Mouse (Mus musculus) urinary bladder, postnatal 36 days (tissue): ENCODE results near the gene Nr1d2.
"Not testable (repeated sequence)": the region's sequence is repeated elsewhere in the genome, so short reads cannot be mapped to it uniquely, and the experiment has no call there.

Experiments used
- DNase-seq, 2 experiments: peaks; one replicate each; pipeline ENCODE4 v3.0.0; 2022; ENCODE audit warnings: low spot score in 2 of 2, mixed read lengths in 1 of 2

The Nr1d2 gene

DNA sequence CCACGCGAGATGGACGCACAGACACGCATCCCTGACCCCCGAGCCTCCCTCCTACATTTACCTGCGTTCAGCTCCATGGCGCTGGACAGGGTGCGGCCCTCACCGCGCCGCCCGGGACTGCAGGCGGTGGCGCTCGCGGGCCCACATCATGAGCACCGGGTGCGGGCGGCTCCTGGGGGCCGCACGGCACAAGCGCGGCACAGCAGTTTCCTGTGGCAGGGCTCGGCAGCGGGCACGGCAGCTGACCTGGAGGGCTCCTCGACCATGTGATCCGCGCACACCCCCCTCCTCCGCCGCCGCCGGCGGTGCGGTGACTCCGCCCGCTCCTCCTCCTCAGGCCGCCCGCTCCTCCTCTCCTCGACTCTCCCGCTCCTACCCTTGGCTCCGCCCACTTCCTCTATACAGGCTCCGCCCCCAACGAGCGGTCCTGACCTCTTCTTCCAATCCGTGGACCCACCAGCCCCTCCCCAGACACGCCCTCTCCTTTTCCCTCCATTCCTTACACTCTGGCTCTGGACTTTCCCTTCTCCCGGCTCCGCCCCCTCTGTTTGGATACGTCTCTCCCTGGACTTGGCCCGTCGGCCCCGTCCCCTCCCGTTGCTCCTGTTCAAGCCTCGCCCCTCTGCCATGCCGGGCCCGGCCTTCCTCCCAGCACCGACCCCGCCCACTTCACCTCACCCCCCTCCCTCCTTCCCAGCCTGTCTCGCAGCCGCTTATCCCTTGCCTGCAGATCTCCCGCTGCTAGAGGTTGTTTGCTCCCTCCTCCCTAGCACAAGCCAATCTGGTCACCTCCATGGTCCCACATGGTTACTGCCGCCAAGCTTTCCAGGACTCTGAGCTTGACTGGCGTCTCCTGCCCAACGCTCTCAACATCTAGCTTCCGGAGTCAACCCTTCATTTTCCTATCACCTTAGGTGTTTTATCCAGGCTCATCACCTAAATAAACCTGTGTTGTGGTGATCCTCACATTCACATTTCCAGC, at the start of gene Nr1d2:
Gene Nr1d2 (minus strand): TSS at position 378 of the 982 bp plus-strand sequence.
- DNase-seq: peak; percentile 97 to 99

DNA sequence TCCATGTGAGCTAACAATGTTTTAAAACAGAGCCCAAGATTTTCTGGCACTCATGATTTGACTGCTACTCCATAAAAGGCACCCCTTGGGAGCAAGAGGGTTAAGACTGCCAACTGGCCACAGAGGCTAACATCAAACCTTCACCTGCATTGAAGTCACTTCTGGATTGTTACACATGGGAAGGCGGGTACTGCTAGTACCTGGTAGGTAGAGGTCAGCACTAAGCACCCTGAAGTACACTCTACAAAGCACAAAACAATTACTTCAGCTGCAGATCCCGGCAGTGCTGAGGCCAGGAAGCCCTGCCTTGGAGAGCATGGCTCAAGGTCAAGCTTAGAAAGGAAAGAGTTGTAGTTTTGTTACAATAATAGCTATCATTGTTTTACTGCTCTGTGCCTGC, 48.5 kb upstream of the Nr1d2 start:
- DNase-seq: no peak

DNA sequence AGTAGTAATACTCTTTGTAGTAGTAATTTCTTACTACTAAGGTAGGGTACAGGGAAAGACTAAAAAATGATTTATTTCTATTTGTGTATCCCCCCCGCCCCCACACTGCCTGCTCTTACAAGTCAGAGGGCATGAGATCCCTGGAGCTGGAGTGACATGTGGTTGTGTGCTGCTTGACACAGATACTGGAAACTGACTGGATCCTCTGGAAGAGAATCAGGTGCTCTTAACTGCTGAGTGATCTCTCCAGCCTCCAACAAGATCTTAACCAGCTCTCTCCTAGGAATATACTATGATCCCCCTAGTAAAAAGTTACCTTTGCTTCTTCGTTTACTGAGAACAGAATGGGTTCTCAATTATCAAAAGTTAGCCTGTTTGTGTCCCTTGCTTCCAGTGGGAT, 47.5 kb upstream of the Nr1d2 start:
- DNase-seq: no peak

DNA sequence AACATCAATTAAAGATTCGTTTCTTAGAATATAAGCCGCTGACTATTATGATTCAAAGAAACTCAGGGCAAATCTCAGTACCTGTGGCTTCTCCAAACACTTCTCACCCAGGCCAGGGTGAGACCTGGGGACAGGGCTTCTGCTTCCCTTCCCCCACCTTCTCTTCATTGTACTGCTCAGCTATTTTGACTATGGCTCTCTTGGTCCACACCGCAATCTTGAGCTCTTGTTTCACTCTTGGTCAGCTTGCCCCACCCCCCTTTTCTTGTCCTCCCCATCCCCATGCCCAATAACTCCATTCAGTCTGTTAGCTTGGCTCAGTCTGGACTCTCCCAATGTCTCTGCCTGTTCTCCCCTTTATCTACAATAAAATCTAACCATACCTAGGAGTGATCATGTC, 46.5 kb upstream of the Nr1d2 start:
- no peak for DNase-seq

DNA sequence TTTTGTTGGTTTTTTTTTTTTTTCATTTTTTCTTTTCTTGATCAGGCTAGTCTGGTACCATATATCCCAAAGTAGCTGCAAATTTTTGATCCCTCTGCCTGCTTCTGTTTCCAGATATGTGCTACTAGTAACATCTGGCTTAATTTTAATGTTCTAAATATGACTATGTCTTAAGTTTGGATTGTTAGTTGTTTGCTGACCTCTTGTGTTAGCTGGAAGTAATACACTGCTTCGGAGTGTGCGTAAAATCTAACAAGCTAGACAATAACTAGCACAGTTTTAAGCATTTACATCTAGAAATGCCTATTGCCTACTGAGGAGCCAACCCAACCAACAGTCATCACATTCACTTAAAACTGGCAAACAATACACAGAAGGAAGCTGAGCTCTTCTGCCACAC, 45.7 kb upstream of the Nr1d2 start:
- DNase-seq: no peak

DNA sequence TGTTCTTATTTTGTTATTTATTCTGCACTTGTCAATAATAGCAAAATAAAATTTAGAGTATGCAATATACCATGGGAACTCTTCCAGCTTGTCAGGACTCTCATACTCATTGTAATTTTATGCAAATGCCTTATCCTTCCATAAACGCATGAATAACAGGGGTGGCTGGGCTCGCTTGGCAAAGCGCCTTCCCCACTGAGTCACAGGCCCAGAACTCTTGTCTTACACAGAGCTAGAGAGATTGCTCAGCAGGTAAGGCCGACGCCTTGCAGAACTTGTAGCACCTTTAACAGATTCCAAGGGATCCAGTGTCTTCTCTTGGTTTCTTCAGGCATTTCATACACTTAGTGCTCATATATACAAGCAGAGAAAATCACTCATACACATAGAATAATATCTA, 41.4 kb upstream of the Nr1d2 start:
- no peak for DNase-seq

DNA sequence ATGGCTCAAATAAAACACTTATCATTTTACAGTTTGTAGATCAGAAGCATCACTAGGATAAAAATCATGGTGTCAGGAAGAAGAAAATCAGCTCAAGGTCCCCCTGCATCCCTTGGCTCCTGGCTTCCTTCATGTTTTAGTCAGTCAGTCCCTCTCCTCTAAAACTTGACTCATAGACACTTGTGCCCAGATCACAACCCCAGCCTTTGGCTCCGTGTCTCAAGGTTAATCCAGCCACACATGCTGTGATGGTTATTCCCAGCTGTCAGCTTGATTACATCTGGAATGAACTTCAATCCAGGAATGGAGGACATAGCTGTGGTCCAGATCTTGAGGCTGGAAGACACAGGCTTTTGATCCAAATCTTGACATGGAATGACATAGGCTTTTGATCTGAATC, 35.6 kb upstream of the Nr1d2 start:
- DNase-seq: no peak

DNA sequence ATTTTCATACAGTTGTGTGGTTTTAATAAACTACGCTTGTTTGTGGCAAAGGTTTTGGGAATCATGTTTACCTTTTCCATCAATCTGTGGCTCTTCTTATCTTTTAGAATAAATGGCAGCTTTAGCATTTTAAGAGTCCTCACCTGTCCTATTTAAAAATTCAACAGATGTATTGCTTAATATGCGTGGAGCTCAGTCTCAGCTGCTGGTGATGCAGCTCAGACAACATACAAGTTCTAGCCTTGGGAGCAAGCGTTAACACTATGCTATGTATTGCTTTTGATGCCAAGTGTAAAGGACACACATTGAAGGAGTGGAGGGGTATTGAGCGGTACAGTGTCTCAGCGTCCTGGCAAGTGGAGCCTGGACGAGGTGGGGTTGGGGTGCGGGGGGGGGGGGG, 32.7 kb upstream of the Nr1d2 start:
- DNase-seq: no peak

DNA sequence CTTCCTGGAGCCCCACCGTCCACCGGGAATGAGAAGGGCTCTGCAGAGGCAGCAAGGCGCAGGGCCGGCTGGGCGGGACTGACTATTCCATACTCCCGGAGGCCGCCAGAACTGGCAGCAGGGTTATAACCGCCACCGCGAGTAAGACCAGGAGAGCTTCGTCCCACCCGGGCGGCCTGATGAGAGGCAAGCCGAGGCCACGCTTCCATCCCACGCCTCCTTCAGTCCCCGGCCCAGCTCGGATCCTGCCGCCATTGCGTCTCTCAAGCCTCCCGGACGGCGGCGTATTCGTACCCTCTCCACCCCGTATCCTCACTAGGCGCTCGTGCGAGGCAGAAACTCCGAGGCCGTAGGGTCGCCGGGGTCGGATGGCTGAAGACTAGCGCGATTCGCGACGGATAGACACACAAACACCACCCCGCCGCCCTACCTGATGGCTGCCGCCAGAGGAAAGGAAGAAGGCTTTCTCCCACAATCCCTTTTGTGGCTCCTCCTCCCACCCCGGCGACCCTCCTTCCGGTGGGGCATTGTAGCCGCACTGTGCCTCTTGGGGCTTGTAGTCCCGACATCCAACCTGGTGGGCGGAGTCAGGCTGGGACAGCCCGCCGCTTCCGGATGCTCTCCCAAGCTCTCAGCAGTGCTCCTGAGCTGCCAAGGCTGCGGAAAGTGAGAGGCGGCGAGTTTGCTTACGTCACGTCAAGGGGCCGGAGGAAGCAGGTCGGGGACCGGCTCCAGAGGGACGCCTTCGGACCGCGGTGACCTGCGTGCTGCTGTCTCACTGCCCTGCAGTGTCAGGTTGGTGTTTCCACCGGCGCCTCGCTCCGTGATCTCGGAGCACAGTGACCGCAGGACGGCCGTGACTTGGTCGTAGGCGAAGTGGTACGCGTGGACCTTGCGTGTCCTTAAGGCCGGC, 31.9 kb upstream of the Nr1d2 start, which contains the start of the genes Nkiras1 and Rpl15:
Gene Nkiras1 (plus strand): TSS at position 608 of the 913 bp plus-strand sequence.
Gene Rpl15 (minus strand): TSS at position 863 of the 913 bp plus-strand sequence.
- peak; percentile 97 to 99 for DNase-seq

DNA sequence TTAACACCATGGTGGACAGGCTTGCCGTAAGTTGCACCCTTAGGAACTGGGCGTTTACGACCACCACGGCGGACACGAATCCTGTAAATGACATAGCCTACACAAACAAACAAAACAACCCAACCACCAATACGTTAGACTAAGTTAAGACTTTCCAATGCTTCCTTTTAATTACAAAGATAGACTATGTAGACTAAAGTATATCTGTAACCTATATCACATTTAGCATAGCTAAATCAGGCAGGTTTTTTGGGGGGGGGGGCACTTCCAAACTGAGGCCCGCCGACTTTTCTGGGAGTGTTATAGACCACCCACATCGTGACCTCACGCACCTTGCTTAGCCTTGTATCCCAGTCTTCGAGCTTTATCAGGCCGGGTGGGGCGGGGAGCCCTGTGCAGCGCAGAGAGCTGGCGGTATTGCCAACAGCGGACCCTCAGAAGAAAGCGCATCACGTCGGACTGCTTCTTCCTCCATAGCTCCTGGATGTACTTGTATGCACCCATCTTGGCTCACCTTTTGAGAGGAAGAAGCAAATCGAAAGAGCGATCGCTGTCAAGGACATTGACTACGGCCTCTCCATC, 31.1 kb upstream of the Nr1d2 start:
- not testable (repeated sequence) for DNase-seq

DNA sequence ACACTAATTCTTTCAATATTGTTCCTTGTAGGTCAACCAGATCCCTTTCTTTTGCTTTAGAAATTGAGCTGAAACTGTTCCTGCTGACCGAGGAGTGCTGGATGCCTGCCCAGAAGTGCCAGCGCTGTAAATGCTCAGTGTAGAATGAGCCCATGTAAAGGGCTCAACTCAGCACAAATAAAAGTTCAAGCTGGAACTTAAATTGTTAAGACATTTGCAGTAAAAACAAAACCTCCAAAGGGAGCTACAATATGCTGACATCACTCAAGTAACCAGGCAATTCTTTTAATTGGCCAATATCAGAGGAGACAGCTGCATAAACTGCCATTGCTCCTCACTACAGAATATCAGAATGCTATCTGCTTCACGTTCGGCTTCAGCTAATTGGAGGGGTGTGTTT, 24.5 kb upstream of the Nr1d2 start:
- DNase-seq: no peak

DNA sequence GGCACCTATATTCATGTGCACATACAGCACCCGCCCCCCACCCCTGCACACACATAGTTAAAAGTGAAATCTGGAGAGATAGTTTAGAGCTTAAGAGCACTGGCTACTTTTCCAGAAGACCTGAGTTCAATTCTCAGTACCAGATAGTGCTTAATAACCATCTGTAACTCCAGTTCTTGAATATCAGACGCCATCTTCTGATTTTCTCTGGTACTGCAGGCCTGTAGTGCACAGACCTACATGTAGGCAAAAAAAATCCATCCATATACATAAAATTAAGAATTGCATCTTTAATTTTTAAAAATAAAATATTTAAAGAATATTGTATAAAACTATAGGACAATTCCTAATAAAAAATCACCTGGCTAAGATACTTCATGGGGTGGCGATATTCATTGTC, 22.3 kb upstream of the Nr1d2 start:
- DNase-seq: no peak

DNA sequence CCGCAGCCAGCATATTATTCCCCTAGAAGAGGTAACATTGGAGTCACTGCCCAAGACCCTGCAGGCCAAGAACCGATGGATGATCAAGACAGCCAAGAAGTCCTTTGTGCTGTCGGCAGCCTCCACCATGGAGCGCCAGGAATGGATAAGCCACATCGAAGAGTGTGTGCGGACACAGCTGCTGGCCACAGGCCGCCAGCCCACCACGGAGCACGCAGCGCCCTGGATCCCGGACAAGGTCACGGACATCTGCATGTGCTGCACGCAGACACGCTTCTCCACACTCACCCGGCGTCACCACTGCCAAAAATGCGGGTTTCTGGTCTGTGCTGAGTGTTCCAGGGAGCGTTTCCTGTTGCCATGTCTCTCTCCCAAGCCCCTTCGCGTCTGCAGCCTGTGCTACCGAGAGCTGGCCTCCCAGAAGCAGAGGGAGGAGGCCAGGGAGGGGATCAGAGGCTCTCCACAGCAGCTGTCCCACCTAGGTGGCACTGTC, 3.8 kb upstream of the Nr1d2 start:
- no peak for DNase-seq

DNA sequence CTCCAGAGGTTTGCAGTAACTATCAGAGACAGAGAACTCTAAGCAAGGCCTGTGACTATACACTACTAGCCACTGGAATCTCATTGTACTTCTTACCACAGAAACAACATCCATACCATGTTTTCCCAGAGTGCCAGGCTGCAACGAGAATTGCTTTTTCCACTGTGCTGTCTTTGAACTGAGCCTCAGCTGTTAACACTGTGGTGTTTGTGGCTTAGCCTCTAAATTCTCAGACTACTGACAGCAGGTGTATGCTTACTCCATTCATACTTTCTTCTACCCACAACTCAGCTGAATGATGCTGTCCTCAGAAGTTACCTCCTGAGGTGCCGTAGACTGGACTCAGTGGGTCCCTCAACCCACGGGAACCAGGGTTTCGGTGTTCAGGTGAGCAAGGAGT, 2.9 kb upstream of the Nr1d2 start:
- no peak for DNase-seq

DNA sequence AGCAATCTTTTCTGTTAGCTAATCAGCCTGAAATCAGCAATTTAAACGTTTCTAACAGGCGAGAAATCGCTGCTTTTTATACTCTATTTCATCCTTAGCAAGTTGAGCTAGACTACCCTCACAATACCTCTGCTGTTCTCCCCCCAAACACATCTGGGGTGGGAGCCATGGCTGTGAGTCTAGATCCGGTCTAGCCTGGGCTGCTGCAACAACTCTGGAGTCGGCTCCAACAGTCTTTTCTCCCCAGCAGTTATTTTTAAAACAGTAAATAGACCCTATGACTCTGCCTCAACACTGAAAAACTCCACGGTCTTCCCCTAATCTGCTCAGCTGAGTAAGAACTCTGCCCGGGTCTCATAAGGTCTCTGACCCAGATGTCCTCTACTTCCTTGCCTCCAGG, 1.2 kb upstream of the Nr1d2 start:
- DNase-seq: no peak

DNA sequence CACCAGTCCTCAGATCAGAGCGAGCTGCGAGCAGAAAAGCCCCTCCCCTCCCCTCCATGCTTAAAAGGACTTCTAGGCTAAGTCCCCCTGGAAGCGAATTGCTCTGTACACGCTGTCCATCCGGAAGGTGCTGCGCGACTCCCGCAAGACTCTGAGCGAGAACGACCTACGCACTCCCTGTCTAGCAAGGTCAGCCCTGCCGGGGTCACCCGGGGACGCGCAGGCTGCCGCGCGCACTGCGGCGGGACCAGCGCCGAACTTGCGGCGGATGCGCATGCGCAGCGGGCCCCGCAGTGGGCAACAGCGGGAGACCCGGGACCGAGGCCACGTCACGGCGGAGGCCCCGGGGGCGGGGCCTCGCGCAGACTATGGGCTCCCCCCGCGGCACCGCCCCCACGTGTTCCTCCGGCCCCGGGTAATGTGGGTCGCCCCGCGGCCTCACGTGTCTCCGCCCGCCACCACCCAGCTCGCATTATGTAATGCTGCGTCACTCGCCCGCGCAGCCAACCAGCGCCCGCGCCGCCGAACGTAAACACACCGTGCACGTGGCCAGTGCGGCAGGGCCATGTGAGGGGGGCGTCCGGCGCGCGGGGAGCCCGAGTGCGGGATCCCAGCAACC, 687 bp downstream of the Nr1d2 start:
- peak; percentile 97 to 98 for DNase-seq

DNA sequence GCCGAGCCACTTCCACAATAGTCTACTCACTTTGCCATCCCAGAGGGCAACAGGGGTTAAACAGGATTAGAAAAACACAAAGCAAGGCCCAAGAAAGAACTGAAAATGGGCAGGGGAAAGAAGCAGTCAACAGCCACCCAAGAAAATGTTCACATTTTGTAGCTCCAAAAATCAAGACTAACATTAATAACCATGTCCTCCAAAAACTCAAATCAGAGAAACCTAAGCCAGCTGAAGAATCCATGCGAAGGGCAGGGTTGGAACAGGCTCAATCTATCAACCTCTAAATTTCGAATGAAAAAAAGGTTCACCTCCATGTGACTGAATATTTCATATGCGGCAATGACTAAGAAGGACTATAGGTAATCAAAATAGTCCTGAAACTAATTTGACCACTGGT, 1.5 kb downstream of the Nr1d2 start:
- no peak for DNase-seq

DNA sequence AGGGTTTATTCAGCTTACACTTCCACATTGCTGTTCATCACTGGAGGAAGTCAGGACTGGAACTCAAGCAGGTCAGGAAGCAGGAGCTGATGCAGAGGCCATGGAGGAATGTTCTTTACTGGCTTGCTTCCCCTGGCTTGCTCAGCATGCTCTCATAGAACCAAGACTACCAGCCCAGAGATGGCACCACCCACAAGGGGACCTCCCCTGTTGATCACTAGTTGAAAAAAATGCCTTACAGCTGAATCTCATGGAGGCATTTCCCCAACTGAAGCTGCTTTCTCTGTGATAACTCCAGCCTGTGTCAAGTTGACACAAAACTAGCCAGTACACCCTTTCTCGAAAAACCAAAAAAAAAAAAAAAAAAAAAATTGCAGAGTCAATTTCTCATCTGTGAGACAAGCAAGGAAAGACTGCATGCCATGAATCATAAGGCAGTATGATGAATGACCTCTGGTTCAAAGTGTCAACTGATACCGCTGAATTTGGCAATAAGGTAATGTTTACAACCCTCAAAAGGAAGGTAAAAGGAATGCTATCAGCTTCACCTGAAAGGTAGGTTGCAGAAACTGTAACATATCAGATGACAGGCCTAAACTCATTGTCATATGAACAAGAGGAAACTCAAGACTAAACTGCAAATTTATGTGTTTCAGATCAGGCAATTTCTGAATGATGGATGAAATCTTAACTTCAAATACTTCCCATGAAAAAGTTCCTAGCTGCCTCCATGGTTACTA, 2.3 kb downstream of the Nr1d2 start:
- not testable (repeated sequence) for DNase-seq

DNA sequence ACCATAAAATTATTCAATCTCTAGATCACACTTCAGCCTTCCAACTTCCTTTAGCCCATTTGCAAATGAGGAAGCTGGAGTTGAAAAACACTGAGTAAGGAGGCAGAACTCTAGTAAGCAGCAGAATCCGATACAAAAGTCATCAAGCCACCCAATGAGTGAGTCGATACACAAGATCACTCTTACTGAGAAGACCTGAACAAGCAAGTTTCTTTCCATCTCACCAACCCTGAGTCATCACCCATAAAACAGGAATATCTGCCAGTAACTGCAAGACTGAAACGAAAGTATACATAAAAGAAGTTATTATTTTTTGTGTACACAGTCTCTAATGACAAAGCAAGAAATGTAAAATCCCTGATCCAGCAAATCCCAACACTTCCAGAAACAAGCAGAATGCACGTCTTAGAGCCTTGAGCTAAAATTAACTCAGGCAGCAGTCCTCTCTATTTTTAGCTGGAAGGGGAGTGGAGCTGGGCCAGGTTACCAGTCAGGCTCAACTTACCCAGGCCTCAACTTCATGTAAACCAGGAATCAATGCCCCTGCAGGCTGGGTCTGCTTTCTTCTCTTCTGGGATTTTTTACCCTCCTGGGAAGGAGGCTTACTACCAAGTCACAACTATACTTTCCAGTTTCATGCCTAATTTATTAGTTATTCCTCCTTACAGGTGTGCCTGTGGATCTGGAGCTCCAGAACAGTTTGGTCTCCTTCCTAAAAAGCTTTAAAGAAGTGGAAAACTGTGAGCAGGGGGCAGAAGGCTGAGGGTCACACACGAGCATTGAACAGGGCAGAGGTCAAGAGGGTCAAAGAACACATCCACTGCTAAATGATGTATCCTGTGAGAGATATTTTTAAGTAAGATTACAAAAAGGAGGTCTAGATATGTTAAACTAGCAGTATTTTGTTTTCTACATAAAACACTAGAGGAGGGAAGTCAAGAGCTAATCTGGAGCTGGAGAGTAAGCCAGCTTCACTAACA, 4.7 kb downstream of the Nr1d2 start:
- no peak for DNase-seq
